Mouse (Mus musculus): ENCODE results near the gene Nav1.

The Nav1 gene

DNA sequence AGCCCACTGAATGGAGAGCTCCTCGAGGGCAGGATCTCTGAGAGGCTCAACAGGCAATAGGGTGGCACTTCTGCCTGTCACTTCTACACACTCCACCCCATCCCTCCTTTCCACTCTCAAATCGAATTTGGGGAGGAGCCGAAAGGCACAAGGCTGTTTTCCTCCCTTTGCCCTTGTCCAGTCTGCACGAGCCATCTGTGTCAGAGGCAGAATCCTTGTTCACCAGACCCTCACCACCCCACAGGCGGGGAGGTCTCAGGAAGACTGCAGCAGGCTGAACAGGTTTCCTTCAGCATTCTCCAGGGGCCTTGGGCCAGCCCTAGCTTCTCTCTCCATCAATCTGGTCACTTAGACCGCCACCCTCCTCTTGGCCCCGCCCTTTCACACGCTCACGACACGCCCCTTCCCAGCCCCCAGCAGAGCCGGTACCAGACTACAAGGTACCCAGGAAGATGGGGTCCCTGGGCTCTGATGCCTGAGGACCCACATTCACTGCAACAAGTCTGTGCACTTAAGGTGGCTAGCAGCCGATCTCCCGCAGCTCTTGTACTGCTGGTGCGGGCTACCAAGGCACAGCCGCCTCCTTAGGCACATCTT lies 23.9 kb downstream of the Nav1 start:
- no peak for DNase-seq (ENCODE audit: inconsistent ontology term)

- DNase-seq (ENCODE audit: inconsistent ontology term): peak; percentile 20
Observed at GRCm38 (mm10) chr1:135581001-135581400, 26.1 kb downstream of the Nav1 start.

DNA sequence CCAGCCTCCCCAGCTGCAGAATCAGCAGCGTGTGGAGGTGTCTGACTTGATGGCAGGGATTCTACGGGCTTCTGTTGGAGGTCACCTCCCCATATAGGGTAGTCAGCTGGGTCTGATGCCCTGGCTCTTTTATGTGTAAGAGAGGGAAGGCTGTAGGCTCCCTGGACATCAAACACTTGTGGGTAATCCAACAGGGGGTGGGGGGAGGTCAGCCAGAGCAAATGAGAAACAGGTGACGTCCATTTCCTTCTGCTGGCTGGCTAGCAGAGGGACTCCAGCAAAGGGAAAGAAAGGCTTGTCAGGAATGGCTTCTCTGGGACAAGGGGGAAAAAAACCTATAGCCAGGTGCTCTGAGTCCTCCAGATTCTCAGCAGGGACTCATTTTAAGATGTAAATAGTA lies 28.0 kb downstream of the Nav1 start:
- no peak for DNase-seq (ENCODE audit: inconsistent ontology term)

- no peak for DNase-seq (ENCODE audit: inconsistent ontology term)
Observed at GRCm38 (mm10) chr1:135577793-135578192, 29.3 kb downstream of the Nav1 start.

DNA sequence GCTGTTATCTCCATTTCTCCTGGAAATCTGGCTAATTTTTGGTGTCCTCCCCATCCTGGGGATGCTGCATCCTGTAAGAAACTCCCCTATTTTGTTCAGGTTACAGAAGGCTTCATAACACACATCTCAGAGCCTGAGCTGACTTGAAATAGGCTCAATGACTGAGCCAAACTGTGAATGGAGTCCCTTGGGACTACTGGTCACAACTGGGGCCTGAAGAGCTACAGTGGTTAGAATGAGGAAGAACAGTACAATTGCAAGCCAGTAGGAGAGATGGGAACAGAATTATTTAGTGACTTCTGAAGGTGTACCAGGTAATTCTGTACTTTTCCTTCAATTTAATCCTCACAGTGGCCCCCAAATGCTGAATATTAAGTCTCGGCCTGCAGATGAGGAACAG lies 31.7 kb downstream of the Nav1 start:
- DNase-seq (ENCODE audit: inconsistent ontology term): no peak

GRCm38 (mm10) chr1:135574451-135575208 lies 32.5 kb downstream of the Nav1 start:
- DNase-seq (ENCODE audit: inconsistent ontology term): no peak

DNA sequence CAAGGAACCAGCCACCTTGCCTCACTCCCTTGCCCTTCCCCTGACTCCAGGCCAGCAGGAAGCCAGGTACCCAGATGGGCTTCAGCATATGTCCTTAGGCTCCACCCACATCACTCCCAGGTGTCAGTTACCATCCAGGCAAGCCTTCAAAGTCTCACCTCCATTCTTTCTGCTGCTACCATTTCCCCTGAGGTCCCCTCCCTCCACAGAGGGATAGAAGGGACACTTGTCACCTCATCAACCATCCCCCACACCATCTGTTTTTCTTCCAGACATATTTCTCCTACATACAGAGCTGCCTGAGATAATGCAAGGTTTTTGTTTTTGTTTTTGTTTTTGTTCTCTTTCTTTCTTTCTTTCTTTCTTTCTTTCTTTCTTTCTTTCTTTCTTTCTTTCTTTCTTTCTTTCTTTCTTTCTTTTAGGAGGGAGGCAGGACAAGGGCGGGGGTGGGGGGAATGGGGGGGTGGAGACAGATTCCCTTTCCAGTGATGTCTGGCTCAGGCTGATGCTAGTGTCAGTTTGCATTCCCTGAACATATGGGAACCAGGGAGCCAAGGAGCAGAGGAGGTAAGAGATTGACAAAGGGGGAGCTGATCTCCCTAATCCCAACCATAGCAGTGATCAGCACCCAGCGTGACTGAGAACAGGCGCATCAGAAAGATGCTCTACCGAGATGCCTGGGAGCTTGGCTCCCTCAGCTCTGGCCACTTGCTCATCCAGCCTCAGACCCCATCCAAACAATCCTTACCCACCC lies 34.8 kb downstream of the Nav1 start:
- no peak for DNase-seq (ENCODE audit: inconsistent ontology term)

GRCm38 (mm10) chr1:135568087-135568486 lies 39.0 kb downstream of the Nav1 start:
- DNase-seq (ENCODE audit: inconsistent ontology term): no peak

GRCm38 (mm10) chr1:135566611-135567010 lies 40.5 kb downstream of the Nav1 start:
- no peak for DNase-seq (ENCODE audit: inconsistent ontology term)

DNA sequence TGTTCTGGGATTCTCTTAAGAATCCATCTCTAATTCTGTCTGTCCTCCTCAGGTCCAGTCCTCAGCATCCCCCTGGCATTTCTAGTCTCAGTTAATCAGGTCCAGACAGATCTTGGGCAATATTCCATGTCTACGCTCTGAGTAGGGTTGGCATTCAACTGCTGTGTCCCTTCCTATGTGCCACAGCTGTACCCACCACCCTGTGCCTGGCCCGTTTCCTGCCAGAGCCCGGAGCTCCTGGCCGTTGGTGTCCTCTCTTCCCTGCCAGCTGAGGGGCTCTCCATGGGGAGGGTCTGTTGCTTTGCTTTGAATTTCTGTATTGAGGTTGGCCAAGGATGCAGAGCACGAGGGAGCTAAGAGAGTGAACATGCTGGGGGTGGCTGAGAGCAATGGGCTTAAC lies 41.3 kb downstream of the Nav1 start:
- DNase-seq (ENCODE audit: inconsistent ontology term): no peak

DNA sequence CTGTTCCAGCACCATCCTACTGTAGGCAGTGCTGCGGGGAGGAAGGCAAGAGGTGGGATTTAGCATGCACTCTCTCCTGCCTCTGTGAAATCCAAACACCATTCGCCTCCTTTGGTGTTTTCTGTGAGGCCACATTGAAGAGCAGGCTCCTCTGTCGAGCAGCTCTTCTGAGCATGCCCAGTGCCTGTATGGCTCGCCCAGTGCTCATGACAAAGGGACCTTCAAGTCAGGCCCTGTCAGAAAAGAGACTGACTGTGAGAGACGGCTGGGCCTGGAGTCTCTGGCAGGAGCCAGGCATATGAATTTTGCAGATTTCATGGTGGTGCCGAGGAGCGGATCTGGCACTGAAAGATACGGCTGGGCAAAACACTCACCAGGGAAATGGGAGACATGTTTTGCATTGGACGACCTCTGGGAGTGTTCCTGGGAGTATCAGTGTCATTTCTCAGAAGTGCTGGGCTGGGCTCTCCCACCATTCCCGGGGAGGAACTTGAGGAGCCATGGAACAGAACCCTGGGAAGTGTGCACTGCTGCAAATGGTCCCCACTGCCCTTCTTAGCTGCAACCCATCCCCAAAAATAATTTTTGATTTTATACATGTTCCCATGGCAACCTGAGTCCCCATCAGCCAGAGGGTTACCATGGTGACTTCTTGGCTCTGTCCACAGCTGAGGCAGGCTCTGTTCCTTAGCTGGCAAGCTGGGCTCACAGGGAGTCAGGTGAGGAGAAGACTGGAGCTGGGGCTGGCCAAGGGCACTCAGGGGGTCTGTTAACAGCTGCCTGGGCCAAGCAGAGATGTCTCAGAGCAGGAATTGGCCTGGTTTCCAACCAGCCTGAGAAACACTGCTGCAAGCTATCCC lies 42.2 kb downstream of the Nav1 start:
- DNase-seq (ENCODE audit: inconsistent ontology term): no peak

- peak; percentile 68 for DNase-seq (ENCODE audit: inconsistent ontology term)
Observed at GRCm38 (mm10) chr1:135563781-135564414, 43.2 kb downstream of the Nav1 start.

GRCm38 (mm10) chr1:135562982-135563650 lies 44.0 kb downstream of the Nav1 start:
- DNase-seq (ENCODE audit: inconsistent ontology term): no peak

GRCm38 (mm10) chr1:135562115-135562514 lies 45.0 kb downstream of the Nav1 start:
- DNase-seq (ENCODE audit: inconsistent ontology term): no peak

DNA sequence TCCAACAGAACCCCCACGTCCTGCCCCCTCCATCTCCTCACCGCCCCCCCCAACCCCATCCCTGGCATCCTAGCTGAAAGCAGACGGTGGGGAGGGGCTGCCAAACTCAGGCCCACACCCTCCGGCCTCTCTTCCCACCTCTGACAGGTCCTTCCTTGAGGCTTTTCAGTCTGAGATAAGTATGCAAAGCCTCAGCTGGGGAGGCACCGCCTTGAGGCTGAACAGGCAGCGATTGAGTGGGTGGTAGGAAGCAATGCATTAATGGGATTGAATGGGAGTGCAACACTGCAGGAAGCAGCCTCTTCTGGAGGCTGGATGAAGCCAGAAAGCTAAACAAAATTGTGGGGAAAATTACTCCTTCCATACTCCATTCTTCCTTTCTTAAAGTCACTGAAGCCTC lies 45.8 kb downstream of the Nav1 start:
- no peak for DNase-seq (ENCODE audit: inconsistent ontology term)

DNA sequence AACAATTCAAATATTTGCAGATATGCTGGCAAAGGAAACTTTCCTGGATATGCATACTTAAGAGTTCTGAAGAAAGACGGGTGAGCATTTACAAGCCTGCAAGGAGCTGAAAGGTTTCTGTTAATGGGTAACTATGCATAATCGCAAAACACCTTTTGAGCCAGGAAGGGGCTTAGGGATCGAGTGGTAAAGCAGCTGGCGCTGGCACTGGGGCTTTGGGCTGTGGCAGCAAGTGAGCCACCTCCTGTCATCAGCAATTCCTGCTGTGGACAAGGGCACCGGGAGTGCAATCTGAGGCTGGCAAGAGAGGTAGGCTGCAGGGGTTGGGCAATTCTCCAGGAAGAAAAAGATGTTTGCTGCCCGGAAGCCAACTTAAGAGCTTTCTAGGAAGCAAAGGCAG lies 49.1 kb downstream of the Nav1 start:
- no peak for DNase-seq (ENCODE audit: inconsistent ontology term)

GRCm38 (mm10) chr1:135555885-135556284 lies 51.2 kb downstream of the Nav1 start:
- no peak for DNase-seq (ENCODE audit: inconsistent ontology term)

DNA sequence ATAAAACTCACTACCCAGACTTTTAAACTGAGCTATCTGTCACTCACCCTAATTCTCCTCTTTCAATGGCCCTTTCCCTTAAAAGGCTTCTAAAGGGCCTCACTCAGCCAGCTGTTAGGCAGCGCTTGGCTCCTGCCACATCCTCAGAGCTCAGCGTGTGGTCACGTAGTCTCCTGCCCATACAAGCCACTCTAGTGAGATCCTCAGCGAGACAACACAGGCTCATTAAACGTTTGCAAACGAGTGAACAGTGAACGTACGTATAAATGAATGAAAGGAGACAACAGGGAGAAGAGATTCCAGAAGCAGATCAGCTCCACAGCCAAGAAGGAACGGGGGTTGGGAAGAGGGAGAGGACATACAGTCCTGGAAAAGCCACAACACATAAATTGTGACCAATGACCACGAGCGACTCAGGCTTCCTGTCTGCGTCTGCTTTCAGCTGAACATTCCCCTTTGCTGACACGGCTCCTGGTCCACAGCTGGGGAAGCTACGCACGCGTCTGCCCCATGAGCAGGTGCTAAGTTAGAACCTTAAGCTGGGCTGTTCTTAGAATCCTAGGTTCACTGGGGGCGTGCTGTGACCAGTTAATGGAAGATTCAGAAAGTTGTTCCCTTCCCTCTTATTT lies 52.3 kb downstream of the Nav1 start:
- DNase-seq (ENCODE audit: inconsistent ontology term): peak; percentile 54

GRCm38 (mm10) chr1:135553615-135554014 lies 53.5 kb downstream of the Nav1 start:
- no peak for DNase-seq (ENCODE audit: inconsistent ontology term)

GRCm38 (mm10) chr1:135553154-135553553 lies 53.9 kb downstream of the Nav1 start:
- DNase-seq (ENCODE audit: inconsistent ontology term): no peak

Measured in Muller cell, postnatal 12 days (primary cell).